Mouse (Mus musculus): ENCODE data around the gene Ncs1.
A peak's percentile ranks its signal among the peaks of the same experiment; 100 is the strongest.

The Ncs1 gene

DNA sequence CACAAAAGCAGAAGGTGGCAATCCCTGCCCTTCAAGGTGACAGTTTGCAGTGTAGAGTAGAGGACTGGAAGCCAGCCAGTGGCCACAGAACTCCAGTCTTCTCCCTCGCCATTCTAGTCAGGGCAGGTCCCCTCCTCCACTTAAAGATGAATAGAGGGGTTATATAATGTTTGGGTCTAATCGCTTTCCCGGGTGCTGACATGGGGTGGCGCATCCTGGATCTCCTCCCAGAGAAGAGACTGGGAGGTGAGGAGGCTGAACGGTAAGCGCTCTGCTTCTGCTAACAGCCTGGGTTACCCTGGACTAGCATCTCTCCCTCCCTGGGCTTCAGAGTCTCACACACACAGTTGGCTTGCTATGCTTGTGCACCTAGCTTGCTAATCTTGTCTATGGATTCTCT, 32.2 kb downstream of the Ncs1 start:
- no peak for DNase-seq (ENCODE audit: inconsistent age in 2 of 2, low spot score in 1 of 2)

DNA sequence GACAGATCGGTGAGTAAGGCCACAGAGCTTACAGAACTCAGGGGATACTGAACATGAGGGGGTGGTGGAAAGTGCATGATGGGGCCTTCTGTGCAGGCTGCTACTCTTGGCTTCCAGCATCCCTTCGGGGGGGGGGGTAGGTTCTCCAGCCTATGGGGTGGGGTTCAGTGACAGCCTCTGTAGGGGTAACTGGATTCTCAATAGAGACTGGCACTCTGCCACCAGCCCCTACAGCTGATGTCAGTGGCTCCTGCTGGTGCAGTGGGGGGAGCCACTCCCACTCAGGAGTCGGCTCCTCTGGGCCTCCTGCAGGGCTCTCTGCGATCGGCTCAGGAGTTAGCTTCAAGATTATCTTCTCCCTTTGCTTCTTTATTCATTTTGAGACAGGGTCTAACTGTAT, 32.9 kb downstream of the Ncs1 start:
- DNase-seq (ENCODE audit: inconsistent age in 2 of 2, low spot score in 1 of 2) = no peak

DNA sequence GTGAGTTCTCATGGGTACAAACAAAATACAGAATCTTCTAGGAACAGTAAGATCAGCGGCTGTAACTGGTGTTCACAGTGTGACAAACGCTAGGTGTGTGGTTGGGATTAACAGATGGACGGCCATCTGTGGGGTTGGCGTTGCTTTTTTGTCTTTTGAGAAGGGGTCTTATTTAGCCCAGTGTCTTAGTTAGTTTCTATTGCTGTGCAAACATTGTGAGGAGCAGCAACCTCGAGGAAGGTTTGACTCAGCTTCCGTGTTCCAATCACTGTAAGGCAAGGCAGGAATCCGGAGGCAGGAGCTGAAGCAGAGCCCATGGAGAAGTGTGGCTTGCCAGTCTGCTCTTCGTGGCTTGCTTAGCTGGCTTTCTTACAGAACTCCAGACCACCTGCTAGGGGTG, 35.5 kb downstream of the Ncs1 start:
- DNase-seq (ENCODE audit: inconsistent age in 2 of 2, low spot score in 1 of 2) = no peak

DNA sequence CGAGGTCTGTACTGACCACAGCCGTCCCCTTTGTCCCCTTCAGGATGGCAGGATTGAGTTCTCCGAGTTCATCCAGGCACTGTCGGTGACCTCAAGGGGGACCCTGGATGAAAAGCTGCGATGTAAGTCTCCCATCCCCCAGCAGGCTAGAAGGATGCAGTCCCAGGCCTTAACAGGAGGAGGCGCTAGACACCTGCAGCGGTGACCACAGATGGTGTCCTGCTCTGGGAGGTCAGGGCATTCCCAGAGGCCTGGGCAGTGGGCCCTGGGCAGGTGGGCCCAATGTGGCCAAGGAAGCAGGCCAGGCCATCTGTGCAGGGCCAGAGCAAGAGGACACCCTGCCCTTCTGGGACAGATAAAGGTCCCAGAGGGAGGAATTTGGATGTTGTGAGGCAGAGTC, 36.6 kb downstream of the Ncs1 start:
- no peak for DNase-seq (ENCODE audit: inconsistent age in 2 of 2, low spot score in 1 of 2)

GRCm38 (mm10) chr2:31282880-31283279, 37.3 kb downstream of the Ncs1 start:
- DNase-seq (ENCODE audit: inconsistent age in 2 of 2, low spot score in 1 of 2) = no peak

DNA sequence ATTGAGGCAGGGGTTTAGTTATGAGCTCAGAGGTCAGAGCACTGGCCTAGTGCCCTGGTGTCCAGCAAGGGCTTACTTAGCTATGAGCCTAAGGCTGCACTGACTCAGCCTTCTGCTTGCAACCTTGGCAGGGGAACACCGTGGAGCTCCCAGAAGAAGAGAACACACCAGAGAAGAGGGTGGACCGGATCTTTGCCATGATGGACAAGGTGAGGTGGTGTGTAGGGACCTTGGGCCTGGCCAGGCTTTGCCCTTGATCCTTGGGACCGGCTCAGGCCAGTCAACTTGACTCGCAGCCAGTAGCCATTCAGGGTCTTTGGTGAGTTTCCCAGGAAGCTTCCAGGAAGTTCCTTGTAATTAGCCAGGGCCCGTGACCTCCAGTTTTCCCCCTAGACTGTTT, 38.9 kb downstream of the Ncs1 start:
- DNase-seq (ENCODE audit: inconsistent age in 2 of 2, low spot score in 1 of 2) = peak; percentile 65 to 72

- peak; percentile 50 to 83 for DNase-seq (ENCODE audit: inconsistent age in 2 of 2, low spot score in 1 of 2)
Measured at GRCm38 (mm10) chr2:31291421-31291820, 45.8 kb downstream of the Ncs1 start.

DNA sequence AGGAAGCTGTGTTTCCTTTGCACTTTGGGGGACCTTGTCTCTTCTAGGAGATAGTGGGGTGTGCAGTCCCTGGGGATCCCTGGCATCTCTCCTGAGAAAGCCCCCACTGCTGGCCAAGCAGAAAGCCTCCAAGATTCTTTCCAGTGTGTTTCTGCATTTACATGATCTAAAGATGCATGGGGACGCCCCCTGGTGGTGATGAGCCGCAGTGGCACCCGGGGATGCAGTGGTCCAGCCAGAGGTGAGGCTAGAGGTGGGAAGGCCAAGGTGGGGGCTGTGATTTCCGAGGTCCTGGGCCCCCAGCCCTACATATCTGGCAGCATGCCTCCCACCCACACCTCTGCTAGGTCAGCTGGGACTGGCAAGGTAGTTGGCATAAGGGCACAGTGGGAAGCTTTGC, 49.4 kb downstream of the Ncs1 start:
- peak; percentile 61 to 88 for DNase-seq (ENCODE audit: inconsistent age in 2 of 2, low spot score in 1 of 2)

GRCm38 (mm10) chr2:31296395-31296794, 50.8 kb downstream of the Ncs1 start:
- DNase-seq (ENCODE audit: inconsistent age in 2 of 2, low spot score in 1 of 2) = no peak

DNA sequence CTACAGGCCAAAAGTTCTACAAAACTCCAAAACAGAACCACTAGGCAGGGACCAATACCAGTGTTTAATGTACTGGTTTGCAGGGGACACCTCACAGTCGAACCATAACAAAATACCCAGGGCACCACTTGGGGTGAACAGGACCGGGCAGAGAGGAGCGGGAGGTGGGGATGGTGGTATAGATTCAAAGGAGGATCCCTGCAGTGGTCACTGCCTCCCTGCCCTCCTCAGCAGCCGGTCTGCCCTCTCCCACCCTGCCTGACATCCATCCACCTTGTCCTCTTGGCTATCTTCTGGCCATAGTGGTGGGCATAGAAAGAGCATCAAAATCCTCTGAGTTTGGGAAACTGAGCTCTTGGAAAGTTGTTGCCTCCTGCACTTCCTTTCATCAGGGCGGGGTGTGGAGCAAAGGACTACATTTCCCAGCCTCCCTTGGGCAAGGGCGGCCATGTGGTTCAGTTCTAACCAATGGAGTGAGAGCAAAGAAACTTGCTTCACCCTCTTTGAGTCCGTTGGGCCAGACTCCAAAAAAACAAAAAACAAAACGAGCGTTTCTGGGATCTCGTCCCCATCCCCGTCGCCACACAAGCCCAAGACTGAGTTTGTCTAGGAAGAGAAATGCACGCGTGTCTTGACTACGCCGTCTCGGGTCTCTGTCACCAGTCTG, 52.1 kb downstream of the Ncs1 start:
- peak; percentile 55 to 81 for DNase-seq (ENCODE audit: inconsistent age in 2 of 2, low spot score in 1 of 2)

DNA sequence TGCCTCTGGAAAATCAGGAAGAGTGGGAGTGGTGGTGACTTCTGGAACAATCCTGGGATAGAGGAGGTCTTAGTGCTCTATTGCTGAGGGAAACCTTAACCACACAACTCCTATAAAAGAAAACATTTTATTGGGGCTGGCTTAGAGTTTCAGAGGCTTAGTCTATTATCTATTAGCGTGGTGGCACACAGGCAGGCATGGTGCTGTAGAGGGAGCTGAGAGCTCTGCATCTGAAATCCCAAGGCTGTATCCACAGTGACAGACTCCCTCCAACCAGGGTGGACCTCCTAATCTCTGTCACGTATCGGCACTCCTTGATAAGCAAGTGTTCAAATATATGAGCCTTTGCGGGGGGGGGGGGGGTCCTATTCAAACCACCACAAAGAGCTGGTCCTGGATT, 53.2 kb downstream of the Ncs1 start:
- peak in 1 of 2 experiments; percentile 51 for DNase-seq (ENCODE audit: inconsistent age in 2 of 2, low spot score in 1 of 2)

DNA sequence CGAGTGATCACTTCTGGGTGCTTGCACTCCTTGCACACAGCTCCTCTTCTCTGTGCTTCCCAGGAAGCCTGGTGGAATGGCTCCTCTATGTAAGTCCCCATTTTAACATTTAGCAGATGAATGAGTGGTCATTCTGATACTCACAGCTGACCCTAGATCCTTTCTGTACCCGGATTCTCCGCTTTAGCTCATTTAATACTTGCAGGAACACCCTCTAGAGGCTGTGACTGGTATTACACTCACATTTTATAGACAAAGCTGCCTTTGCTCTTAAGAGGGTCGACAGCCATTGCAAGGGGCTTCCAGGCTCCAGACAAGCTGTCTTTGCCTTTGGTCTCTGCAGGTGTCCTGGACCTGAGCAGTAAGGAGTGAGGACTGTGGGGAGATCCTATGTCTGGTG, 53.6 kb downstream of the Ncs1 start:
- peak in 1 of 2 experiments; percentile 71 for DNase-seq (ENCODE audit: inconsistent age in 2 of 2, low spot score in 1 of 2)

DNA sequence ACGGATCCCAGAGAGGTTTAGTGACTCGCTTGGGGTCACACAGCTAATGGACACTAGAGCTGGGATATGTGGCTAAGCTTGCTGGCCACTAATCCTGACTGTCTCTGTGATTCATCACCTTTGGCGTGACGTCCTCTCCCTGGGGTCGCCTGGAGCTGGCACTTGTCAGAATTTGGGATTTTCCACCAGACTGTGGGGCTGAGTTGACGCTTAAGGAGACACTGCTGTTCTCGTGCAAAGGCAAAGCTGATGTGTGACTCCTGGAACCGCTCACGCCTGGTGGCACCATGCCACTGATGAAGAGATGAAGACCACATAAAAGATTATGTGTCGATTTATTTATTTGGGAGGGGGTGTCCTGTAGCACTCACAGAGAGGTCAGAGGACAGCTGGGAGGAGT, 54.4 kb downstream of the Ncs1 start:
- DNase-seq (ENCODE audit: inconsistent age in 2 of 2, low spot score in 1 of 2) = no peak

DNA sequence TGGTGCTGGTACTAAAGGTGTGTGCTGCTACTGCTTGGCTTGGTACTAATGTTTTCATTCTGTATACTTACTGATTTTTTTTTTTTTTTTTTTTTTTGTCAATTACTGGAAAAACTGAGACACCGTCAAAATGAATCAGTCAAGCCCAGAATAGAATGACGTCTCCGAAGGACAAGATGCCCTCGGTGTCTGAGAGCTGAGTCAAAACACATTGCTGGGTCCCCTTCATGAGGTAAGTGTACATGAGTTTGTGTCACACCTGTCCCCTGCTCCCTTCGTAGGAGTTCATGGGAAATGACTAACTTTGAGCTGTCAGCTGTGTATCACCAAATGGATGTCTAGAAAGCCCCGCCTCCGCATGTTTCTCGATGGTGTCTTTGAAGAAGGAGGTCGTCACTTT, 57.6 kb downstream of the Ncs1 start:
- DNase-seq (ENCODE audit: inconsistent age in 2 of 2, low spot score in 1 of 2) = no peak

DNA sequence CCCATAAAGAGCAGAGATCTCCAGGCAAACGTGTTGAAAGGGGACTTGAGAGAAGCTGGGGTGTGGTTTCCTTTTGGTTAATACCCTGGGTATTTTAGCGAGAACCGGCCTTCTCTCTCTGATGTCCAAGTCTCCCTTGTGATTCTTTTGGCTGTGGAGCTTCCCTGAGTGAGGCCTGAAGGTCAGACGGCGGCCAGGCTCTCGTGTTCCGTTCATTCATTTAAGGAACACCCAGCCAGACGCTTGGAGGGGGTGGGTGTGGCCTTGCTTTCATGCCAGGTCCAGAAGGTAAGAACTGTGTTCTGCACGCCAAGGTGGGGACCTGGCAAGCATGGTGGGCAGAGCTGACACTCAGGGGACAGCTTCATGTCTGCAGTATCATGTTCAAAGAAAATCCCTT, 58.6 kb downstream of the Ncs1 start:
- no peak for DNase-seq (ENCODE audit: inconsistent age in 2 of 2, low spot score in 1 of 2)

- DNase-seq (ENCODE audit: inconsistent age in 2 of 2, low spot score in 1 of 2) = no peak
Measured at GRCm38 (mm10) chr2:31304801-31305665, 59.4 kb downstream of the Ncs1 start.

DNA sequence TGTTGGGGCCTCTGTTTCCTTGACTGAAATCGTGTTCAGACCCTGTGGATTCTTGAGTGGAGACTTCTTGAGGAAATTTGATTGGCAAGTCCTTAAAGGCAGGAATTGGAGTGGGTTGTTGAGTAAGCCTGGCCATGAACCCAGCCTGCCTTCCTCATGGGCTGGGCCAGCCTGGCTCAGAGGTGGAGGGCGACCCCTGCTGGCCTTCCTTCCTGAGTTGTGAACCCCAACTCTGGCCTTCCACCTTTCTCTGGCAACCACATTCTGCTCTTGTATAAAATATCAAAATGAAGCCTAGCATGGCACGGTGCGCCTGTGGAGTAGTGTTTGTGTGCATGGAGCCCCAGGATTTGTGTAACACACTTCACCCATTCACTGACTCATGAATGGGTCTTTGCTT, 60.1 kb downstream of the Ncs1 start:
- DNase-seq (ENCODE audit: inconsistent age in 2 of 2, low spot score in 1 of 2) = peak in 1 of 2 experiments; percentile 68

DNA sequence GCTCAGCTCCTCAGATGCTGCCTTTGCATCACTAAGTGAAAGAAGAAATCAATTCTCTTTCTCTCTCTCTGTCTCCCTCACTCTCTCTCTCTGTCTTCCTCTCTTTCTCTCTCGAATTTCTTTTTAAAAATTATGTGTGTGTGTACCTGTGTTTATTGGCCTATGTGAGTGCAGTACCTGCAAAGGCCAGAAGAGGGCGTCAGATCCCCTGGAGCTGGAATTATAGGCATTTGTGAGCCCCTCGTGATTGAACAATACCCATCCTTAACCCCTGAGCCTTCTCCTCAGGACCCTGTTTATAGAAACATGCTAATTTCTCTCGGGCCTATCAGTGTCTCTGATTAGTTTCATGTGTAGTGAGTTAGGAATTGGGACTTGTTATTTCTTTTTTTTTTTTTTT, 62.6 kb downstream of the Ncs1 start:
- no peak for DNase-seq (ENCODE audit: inconsistent age in 2 of 2, low spot score in 1 of 2)

DNA sequence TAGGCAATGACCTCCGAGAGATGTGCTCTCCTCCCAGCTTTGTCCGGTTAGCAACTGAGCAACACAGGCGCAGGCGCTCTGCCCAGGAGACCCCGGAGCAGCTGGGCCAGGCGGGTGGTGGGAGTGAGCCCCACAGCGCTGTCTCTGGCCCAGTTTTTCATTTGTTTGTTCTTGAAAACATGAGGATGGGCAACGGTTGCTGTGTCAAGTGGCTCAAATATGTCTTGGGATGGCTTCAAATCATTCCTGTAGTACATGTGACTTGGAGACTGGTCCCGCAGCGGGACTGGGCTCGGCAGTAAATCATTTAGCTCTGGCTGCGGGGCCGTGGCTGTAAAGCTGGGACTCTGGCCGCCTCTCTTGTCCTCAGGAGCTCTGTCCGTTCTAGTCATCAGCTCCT, 63.9 kb downstream of the Ncs1 start:
- DNase-seq (ENCODE audit: inconsistent age in 2 of 2, low spot score in 1 of 2) = no peak

- no peak for DNase-seq (ENCODE audit: inconsistent age in 2 of 2, low spot score in 1 of 2)
Measured at GRCm38 (mm10) chr2:31314007-31314465, 68.4 kb downstream of the Ncs1 start, which contains the start of gene Hmcn2. Hmcn2 (plus strand) TSS chr2:31314415.

DNA sequence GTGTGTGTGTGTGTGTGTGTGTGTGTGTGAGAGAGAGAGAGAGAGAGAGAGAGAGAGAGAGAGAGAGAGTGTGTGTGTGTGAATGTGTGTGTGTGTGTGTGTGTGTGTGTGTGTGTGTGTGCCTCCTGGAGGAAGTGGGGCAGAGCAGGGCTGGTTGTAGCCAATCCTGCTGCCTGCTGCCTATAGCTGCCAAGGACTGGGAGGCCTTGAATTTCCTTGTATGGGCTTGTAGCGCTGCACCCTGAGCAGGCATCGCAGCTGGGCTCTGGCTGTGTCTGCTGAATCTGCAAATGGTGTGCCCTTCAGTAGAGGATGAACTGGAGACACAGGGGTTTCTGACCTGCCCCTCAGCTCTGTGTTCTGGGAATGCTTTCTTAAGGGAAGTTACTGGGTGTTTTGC, 72.5 kb downstream of the Ncs1 start:
- peak; percentile 33 to 54 for DNase-seq (ENCODE audit: inconsistent age in 2 of 2, low spot score in 1 of 2)

DNA sequence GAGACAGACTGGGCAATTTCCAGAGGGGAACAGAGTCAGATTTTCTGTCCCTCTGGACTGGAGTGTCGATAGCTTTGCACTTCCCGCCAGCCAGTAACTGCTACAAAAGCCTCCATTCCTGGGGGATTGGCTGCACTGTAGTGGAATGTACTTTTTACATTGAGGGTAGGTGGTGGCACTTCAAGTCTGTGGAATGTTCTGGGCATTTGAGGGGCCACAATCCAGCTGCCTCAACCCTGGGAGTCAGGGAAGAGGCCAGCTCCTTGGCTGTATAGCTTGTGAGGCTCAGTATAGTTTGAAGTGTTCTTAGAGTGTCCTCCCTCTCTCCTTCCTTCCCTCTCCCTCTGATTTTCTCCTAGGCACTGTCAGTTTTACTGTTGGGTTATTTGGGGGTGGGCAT, 73.6 kb downstream of the Ncs1 start:
- DNase-seq (ENCODE audit: inconsistent age in 2 of 2, low spot score in 1 of 2) = no peak
